Mouse (Mus musculus): ENCODE data around the gene Ugt1a1. TPM values are rescaled to one million over a fixed set of nuclear protein-coding genes. Genes with fewer than 3 reads are reported as not detected.

Gene Ugt1a1
- polyA plus RNA-seq, 1 experiment from 2014 or later = 30.1 TPM

- Histone ChIP-seq H3K27ac (no peak overlapping the region), H3K4me3 (replicated peaks) (no peak overlapping the region), H3K9me3 (peaks cover 37% of the 10 kb centered on the region), H3K9ac (no peak overlapping the region), H3K27me3 (replicated peaks) (no peaks in the 10 kb centered on the region), H3K4me2 (replicated peaks) (no peak overlapping the region), H3K4me1 (replicated peaks) (no peaks in the 10 kb centered on the region), H3K36me3 (no peaks in the 10 kb centered on the region)
- no peak for ATAC-seq
- 71% methylated on average over 4 of the region's 4 CpGs for WGBS
These were observed 28.8 kb downstream of the Ugt1a1 start for GRCm38 (mm10) chr1:88240579-88240978.

GRCm38 (mm10) chr1:88243861-88244260 lies 32.1 kb downstream of the Ugt1a1 start:
- H3K27ac ChIP-seq = no peak overlapping the region
- no peaks in the 10 kb centered on the region for H3K27me3 ChIP-seq (replicated peaks)
- H3K4me3 ChIP-seq (replicated peaks) = no peak overlapping the region
- no peaks in the 10 kb centered on the region for H3K4me1 ChIP-seq (replicated peaks)
- H3K36me3 ChIP-seq = no peaks in the 10 kb centered on the region
- H3K9ac ChIP-seq = no peak overlapping the region
- 62% methylated on average over 5 of the region's 5 CpGs for WGBS
- H3K9me3 ChIP-seq = peaks cover 33% of the 10 kb centered on the region
- no peak overlapping the region for H3K4me2 ChIP-seq (replicated peaks)
- no peak for ATAC-seq

- 79% methylated on average over 6 of the region's 6 CpGs for WGBS
- H3K9me3 ChIP-seq = peaks cover 20% of the 10 kb centered on the region
These were observed 34.1 kb downstream of the Ugt1a1 start for GRCm38 (mm10) chr1:88245881-88246280.

GRCm38 (mm10) chr1:88246386-88246785 lies 34.6 kb downstream of the Ugt1a1 start:
- Histone ChIP-seq H3K9ac (no peak overlapping the region), H3K27me3 (replicated peaks) (no peaks in the 10 kb centered on the region), H3K27ac (no peak overlapping the region), H3K4me1 (replicated peaks) (no peaks in the 10 kb centered on the region), H3K4me2 (replicated peaks) (no peak overlapping the region), H3K36me3 (no peaks in the 10 kb centered on the region), H3K4me3 (replicated peaks) (no peak overlapping the region), H3K9me3 (peaks cover 17% of the 10 kb centered on the region)
- no peak for ATAC-seq
- 49% methylated on average over 6 of the region's 6 CpGs for WGBS

More at GRCm38 (mm10) chr1:88245881-88246280, 34.1 kb downstream of the Ugt1a1 start:
- H3K4me1 ChIP-seq (replicated peaks) = no peaks in the 10 kb centered on the region
- no peaks in the 10 kb centered on the region for H3K36me3 ChIP-seq
- H3K4me3 ChIP-seq (replicated peaks) = no peak overlapping the region
- no peak overlapping the region for H3K4me2 ChIP-seq (replicated peaks)
- 0 out of 2 replicates have a peak, but pooled peaks have one; percentile 3 for ATAC-seq
- H3K9ac ChIP-seq = no peak overlapping the region
- H3K27ac ChIP-seq = no peak overlapping the region
- no peaks in the 10 kb centered on the region for H3K27me3 ChIP-seq (replicated peaks)

GRCm38 (mm10) chr1:88247660-88248059 lies 35.9 kb downstream of the Ugt1a1 start:
- Histone ChIP-seq H3K4me2 (replicated peaks) (no peak overlapping the region), H3K4me3 (replicated peaks) (no peak overlapping the region), H3K4me1 (replicated peaks) (no peaks in the 10 kb centered on the region), H3K27ac (no peak overlapping the region), H3K9ac (no peak overlapping the region), H3K9me3 (peaks cover 12% of the 10 kb centered on the region), H3K27me3 (replicated peaks) (no peaks in the 10 kb centered on the region), H3K36me3 (no peaks in the 10 kb centered on the region)
- 53% methylated on average over 2 of the region's 2 CpGs for WGBS
- no peak for ATAC-seq

GRCm38 (mm10) chr1:88248658-88249057 lies 36.9 kb downstream of the Ugt1a1 start:
- Histone ChIP-seq H3K9me3 (peaks cover 8% of the 10 kb centered on the region; the same call in 1 of the 2 replicates), H3K9ac (no peak overlapping the region), H3K4me3 (replicated peaks) (no peak overlapping the region), H3K4me2 (replicated peaks) (no peak overlapping the region), H3K27ac (no peak overlapping the region), H3K36me3 (no peaks in the 10 kb centered on the region), H3K27me3 (replicated peaks) (no peaks in the 10 kb centered on the region), H3K4me1 (replicated peaks) (no peaks in the 10 kb centered on the region)
- WGBS = 70% methylated on average over 4 of the region's 4 CpGs
- ATAC-seq = no peak

- no peaks in the 10 kb centered on the region for H3K36me3 ChIP-seq
- WGBS = 78% methylated on average over 7 of the region's 7 CpGs
- peaks cover 3% of the 10 kb centered on the region; the same call in 1 of the 2 replicates for H3K9me3 ChIP-seq
- no peak overlapping the region for H3K9ac ChIP-seq
- no peak overlapping the region for H3K27ac ChIP-seq
- H3K4me3 ChIP-seq (replicated peaks) = no peak overlapping the region
- ATAC-seq = no peak
- H3K4me1 ChIP-seq (replicated peaks) = no peaks in the 10 kb centered on the region
- H3K4me2 ChIP-seq (replicated peaks) = no peak overlapping the region
- no peaks in the 10 kb centered on the region for H3K27me3 ChIP-seq (replicated peaks)
These were observed 37.8 kb downstream of the Ugt1a1 start for GRCm38 (mm10) chr1:88249596-88249995.

- no peak overlapping the region for H3K4me2 ChIP-seq (replicated peaks)
- H3K9me3 ChIP-seq = peaks cover 5% of the 10 kb centered on the region; the same call in 1 of the 2 replicates
- H3K27ac ChIP-seq = no peak overlapping the region
- H3K27me3 ChIP-seq (replicated peaks) = no peaks in the 10 kb centered on the region
- no peaks in the 10 kb centered on the region for H3K36me3 ChIP-seq
- 81% methylated on average over 5 of the region's 5 CpGs for WGBS
- H3K4me1 ChIP-seq (replicated peaks) = no peaks in the 10 kb centered on the region
- H3K9ac ChIP-seq = no peak overlapping the region
- no peak for ATAC-seq
- no peak overlapping the region for H3K4me3 ChIP-seq (replicated peaks)
These were observed 38.3 kb downstream of the Ugt1a1 start for GRCm38 (mm10) chr1:88250023-88250422.

- no peak overlapping the region for H3K27ac ChIP-seq
- H3K27me3 ChIP-seq (replicated peaks) = no peaks in the 10 kb centered on the region
- ATAC-seq = peak; percentile 13
- no peaks in the 10 kb centered on the region for H3K4me1 ChIP-seq (replicated peaks)
- H3K36me3 ChIP-seq = no peaks in the 10 kb centered on the region
- H3K4me2 ChIP-seq (replicated peaks) = no peak overlapping the region
- H3K4me3 ChIP-seq (replicated peaks) = no peak overlapping the region
- H3K9me3 ChIP-seq = 0 out of 2 replicates have a peak, but pooled peaks cover 9% of the 10 kb centered on the region
- 72% methylated on average over 8 of the region's 8 CpGs for WGBS
- H3K9ac ChIP-seq = no peak overlapping the region
These were observed 41.3 kb downstream of the Ugt1a1 start for GRCm38 (mm10) chr1:88253106-88253505.

GRCm38 (mm10) chr1:88253540-88253939 lies 41.8 kb downstream of the Ugt1a1 start:
- no peaks in the 10 kb centered on the region for H3K27me3 ChIP-seq (replicated peaks)
- 71% methylated on average over 6 of the region's 6 CpGs for WGBS
- no peak overlapping the region for H3K4me3 ChIP-seq (replicated peaks)
- no peaks in the 10 kb centered on the region for H3K4me1 ChIP-seq (replicated peaks)
- no peak overlapping the region for H3K4me2 ChIP-seq (replicated peaks)
- H3K27ac ChIP-seq = no peak overlapping the region
- peak; percentile 36 for ATAC-seq
- no peaks in the 10 kb centered on the region for H3K36me3 ChIP-seq
- H3K9ac ChIP-seq = no peak overlapping the region
- 0 out of 2 replicates have a peak, but pooled peaks cover 9% of the 10 kb centered on the region for H3K9me3 ChIP-seq

- H3K4me3 ChIP-seq (replicated peaks) = no peak overlapping the region
- H3K27ac ChIP-seq = no peak overlapping the region
- H3K4me1 ChIP-seq (replicated peaks) = 0 out of 2 replicates have a peak, but pooled peaks cover 8% of the 10 kb centered on the region
- H3K4me2 ChIP-seq (replicated peaks) = no peak overlapping the region
- ATAC-seq = no peak
- H3K36me3 ChIP-seq = 0 out of 2 replicates have a peak, but pooled peaks cover 1% of the 10 kb centered on the region
- no peaks in the 10 kb centered on the region for H3K27me3 ChIP-seq (replicated peaks)
- WGBS = 84% methylated on average over 12 of the region's 12 CpGs
- no peak overlapping the region for H3K9ac ChIP-seq
- 0 out of 2 replicates have a peak, but pooled peaks cover 9% of the 10 kb centered on the region for H3K9me3 ChIP-seq
These were observed 43.2 kb downstream of the Ugt1a1 start for GRCm38 (mm10) chr1:88254793-88255465.

- Histone ChIP-seq H3K4me1 (replicated peaks) (peaks cover 12% of the 10 kb centered on the region; the same call in 1 of the 2 replicates), H3K36me3 (peaks cover 6% of the 10 kb centered on the region), H3K9ac (no peak overlapping the region), H3K4me3 (replicated peaks) (no peak overlapping the region), H3K27me3 (replicated peaks) (no peaks in the 10 kb centered on the region), H3K9me3 (0 out of 2 replicates have a peak, but pooled peaks cover 9% of the 10 kb centered on the region), H3K4me2 (replicated peaks) (no peak overlapping the region), H3K27ac (no peak overlapping the region)
- 51% methylated on average over 2 of the region's 2 CpGs for WGBS
- no peak for ATAC-seq
These were observed 43.7 kb downstream of the Ugt1a1 start for GRCm38 (mm10) chr1:88255466-88255857.
